Mouse (Mus musculus): ENCODE data around the gene Cdca5.

- TF ChIP-seq POLR2A (IDR thresholded peaks at IDR 0.05; ENCODE audit: borderline replicate concordance, low read depth, low read length) = no peak
- no peak for TF ChIP-seq CTCF (IDR thresholded peaks at IDR 0.05; ENCODE audit: low read depth, low read length)
Measured at GRCm38 (mm10) chr19:6058513-6058912, 26.3 kb upstream of the Cdca5 start.

All from bone marrow macrophage, adult 2 months (primary cell).